Mouse (Mus musculus): ENCODE results near the gene Tmed9. TPM values are rescaled to one million over a fixed set of nuclear protein-coding genes. Genes with fewer than 3 reads are reported as not detected.

Tmed9 gene
- 121 and 154 TPM in 2 replicates for polyA plus RNA-seq (2012; rRNA removed)

DNA sequence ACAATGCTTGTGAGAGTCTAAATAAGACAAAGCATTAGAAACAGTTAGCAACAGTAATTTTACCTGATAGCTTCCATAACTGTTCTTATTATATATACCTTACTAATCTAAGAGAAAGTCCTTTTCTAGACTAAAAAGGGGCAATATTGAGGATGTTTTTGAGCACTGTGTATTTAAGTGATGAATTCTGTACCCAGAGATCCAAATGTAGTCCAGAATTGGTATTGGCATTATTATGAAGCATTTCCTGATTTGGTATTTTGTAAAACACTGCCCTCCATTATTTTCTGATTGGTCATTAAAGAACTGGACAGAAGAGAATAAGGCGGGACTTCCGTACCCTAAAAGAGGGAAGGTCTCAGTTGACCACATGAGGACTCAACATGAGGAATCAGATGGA is at the start of gene Tmed9:
Gene Tmed9 (plus strand): TSS at position 301 of the 400 bp plus-strand sequence.

DNA sequence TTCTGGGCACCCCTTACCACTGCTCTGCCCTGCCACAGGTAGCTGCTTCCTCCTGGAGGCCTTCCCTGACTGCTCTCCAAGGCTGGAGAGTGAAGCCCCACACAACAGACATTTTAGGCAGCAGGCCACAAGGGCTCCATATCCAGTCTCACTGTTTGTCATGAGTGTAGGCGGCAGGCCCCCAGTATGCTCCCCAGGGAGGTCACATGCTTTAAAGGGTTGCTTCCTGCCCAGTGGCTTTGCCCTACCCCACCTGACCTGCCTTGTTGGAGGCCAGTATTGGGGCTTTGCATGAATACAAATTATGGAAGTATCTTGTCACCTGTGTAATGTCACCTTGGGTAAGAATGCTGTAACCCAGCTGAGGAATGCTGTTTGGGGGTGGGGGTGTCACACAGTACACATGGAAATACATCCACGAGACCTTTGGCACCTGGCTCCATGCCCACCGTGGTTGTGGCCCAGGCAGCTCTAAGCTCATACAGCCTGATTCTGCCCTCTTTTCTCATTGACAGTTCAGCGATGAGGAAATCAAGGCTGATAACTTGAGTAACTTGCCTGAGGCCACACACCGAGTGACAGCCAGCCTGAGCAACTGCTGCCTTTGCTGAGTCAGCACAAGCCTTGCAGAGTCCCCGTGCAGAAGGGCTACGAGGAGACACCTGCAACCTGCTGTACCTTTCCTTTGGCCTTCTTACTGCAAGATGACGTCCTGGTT is 44.2 kb upstream of the Tmed9 start, which contains the start of gene Dok3:
Gene Dok3 (minus strand): TSS at position 99 of the 718 bp plus-strand sequence.

DNA sequence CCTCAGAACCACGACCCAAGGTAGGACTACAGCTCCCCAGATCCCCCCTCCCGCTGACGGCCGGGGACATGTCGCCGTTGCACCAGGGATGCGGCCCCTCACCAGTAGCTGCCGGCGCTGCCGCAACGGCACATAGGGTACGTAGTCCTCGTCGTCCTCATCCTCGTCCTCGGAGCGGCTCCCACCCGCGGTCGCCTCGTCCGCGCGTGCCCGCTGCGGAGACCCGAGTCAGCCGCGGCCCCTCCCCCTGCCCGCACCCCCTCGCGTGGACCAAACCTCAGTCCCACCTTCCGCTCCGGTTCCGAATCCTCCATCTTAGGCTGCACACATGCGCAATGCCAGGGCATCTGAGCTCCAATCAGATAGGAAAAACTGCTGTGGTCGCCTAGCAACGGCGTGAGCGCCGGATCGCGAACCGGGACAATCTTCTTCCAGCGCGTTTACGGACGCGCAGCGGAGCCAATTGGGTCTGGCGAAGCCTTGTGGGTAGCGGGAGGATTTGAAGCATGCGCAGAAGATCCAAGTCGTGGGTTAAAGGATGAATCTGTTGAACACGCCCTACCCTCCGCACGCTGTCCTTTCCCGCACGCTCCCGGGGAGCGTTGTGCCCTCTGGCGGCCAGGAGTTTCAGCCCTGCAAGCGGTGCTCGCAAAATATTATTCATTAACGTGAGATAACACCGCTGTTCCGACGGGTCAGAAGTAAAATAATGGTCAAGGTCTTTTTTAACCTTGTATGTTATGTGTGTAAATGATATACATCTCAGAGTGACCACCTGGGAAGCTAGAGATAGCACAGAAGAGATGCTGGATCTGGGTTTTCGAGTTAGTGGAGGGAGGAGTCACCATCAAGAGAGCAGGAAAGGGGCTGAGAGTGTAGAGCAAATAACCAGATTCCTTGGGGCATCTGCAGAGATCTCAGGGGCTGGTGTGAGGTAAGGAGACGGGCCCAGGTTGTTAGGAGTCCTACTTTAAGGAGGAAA is 37.0 kb upstream of the Tmed9 start, which contains the start of gene Ddx41:
Gene Ddx41 (minus strand): TSS at position 465 of the 982 bp plus-strand sequence.

DNA sequence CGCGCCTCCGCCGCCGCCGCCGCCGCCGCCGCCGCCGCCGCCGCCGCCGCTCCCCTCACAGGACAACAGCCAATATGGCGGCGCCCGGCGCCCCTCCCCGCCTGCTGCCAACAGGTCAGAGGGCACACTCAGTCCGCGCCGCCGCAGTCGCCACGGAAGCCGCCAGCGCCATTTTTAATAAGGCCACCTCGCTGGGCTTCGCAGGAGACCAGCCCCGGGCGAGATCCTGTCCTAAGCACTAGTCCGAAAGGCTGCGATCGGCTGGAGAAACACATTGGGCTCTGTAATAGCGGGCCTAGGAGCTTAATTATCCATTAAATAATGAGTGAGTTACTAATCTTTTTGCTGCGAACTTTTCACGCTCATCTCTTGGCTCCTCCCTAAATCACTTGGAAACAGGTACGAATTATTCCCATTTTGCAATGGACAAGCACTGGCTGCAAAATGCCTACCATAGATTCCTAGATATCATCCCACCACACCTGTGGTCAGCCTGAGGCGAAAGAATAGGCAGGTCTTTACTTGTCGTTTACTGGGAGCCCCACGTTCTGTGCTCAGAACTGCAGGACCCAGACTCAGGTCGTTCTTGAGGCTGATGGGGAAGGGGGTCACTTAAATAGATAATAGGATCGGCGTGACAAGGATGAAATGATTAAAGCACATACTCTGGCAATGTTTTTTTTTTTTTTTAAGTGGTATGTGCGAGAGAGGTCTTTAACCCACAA is 2.3 kb upstream of the Tmed9 start, which contains the start of gene Fam193b:
Gene Fam193b (minus strand): TSS at position 94 of the 725 bp plus-strand sequence.

DNA sequence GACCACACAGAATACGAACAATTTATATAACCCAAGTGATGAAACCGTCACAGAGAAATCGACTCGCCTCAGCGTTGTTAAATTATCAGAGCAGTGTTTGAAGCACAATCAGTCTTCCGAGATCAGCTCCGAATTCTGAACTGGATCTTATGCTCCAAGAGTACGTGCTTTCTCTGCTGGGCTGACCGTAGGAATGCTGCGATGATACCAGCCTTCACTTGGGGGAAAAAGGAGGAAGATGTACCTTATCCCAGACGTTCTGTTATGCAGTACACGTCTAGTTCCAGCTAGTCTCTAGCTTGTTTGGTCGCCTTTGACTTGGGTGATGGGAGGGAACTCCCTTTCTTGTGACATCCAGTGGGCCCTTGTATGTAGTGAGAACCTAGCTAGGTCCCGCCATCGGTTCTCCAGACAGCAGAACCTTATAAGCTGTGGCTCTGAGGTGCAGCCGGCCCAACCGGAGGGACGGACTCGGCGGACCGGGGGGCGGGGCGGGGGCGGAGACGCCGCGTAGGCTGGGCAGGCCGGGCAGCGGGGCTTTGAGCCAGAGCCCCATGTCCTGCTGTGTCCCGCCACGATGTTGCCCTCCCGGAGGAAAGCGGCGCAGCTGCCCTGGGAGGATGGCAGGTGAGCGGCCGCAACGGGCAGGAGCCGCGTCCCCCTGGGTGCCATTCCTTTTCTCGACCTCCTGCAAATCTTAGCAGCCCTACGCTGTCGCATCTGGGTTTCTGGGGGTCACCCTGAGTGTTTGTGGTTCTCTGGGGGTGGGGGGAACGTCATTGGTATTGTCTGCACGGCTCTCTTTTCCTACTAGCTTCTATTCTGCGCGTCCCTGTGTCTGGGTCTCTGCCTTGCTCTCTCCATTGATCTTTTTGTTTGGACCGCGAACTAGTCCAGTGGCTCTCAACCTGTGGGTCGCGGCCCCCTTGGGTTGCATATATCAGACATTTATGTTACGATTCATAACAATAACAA is 26.3 kb downstream of the Tmed9 start, which contains the start of gene B4galt7:
Gene B4galt7 (plus strand): TSS at position 331 of the 975 bp plus-strand sequence.

DNA sequence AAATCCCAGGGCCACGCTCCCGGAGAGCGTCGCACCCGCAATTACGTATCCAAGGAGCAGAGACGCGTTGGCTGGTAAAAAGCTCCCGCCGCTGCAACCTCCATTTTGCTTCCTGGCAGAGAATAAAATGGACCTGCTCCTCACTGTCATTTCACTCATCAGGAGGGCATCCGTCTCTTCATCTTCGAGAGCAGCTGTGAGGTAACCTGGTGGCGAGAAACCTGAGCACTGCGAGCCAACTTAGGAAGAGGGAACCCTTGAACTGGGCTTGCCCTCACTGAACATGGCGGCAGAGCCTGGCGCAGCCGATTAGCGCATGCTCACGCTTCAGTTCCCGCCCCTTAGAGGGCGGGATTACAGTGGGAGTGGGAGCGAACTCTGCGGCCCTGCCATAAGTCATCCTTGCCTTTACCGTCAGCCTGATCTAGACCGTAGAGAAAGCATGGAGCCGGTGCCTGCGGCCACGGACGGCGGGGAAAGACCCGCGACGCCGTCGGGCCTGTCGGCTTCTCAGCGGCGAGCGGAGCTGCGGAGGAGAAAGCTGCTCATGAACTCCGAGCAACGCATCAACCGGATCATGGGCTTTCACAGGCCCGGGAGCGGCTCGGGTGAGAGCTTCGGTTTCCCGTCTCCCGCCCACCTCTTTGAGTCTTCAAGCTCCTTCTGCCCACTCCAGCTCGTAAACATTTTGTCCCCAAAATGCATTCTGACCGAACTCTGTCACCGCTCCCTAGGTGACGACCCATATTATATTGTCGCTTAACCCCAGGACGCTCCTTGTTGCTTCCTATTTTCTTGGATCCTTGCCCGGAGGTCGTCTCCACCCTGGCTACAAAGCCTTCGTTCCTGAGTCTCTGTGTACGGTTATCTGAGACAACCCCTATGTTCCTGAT is 49.4 kb downstream of the Tmed9 start, which contains the start of gene Caml:
Gene Caml (plus strand): TSS at position 357 of the 893 bp plus-strand sequence.

DNA sequence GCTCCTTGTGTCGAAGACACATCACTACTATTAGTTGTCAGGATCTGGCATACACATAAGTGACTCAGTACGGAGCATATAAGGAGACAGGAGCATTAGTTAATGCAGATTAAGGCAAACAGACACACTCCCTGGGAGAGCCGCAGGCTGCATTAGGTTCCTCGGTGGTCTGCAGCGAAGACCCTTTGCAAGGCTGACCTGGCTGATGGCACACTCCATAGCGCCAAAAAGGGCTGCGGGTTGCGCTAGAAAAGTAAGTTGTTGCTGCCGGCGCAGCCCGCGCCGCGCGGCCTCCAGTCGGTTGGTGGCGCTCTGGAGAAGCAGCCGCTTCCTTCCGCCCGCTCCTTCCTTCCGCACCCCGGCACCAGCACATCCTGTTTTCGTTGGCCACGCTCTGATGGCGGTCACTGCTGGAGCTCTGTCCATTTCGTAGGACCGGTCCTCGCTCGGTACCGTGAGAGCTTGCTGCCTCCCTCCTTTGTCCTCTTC is 61.2 kb downstream of the Tmed9 start, which contains the start of gene Ddx46:
Gene Ddx46 (plus strand): TSS at position 389 of the 489 bp plus-strand sequence.

Other genes with a start within 250 kb of the Tmed9 start
- gene Mxd3, start 243.9 kb upstream of the Tmed9 start, polyA plus RNA-seq (2012; rRNA removed): 34.6 and 41.2 TPM in 2 replicates
- gene Lman2, start 210.9 kb upstream of the Tmed9 start, polyA plus RNA-seq (2012; rRNA removed): 54.3 and 59.6 TPM in 2 replicates
- 0.79 and 0.98 TPM in 2 replicates for gene Rgs14, start 204.0 kb upstream of the Tmed9 start, polyA plus RNA-seq (2012; rRNA removed)
- 0.06 and 0.07 TPM in 2 replicates for gene Slc34a1, start 175.5 kb upstream of the Tmed9 start, polyA plus RNA-seq (2012; rRNA removed)
- gene Pfn3, start 158.5 kb upstream of the Tmed9 start, polyA plus RNA-seq (2012; rRNA removed): 0.43 and 0.44 TPM in 2 replicates
- 0.07 and 0.23 TPM in 2 replicates for gene F12, start 146.9 kb upstream of the Tmed9 start, polyA plus RNA-seq (2012; rRNA removed)
- 84.0 and 87.2 TPM in 2 replicates for gene Grk6, start 128.7 kb upstream of the Tmed9 start, polyA plus RNA-seq (2012; rRNA removed)
- gene Prr7, start 109.5 kb upstream of the Tmed9 start, polyA plus RNA-seq (2012; rRNA removed): 55.8 and 56.1 TPM in 2 replicates
- gene Dbn1, start 85.6 kb upstream of the Tmed9 start, polyA plus RNA-seq (2012; rRNA removed): 719 and 813 TPM in 2 replicates
- gene Pdlim7, start 60.1 kb upstream of the Tmed9 start, polyA plus RNA-seq (2012; rRNA removed): 99.9 and 135 TPM in 2 replicates
- 16.3 and 17.4 TPM in 2 replicates for gene Dok3, start 44.4 kb upstream of the Tmed9 start, polyA plus RNA-seq (2012; rRNA removed)
- 106 and 112 TPM in 2 replicates for gene Ddx41, start 37.1 kb upstream of the Tmed9 start, polyA plus RNA-seq (2012; rRNA removed)
- 165 and 171 TPM in 2 replicates for gene Fam193b, start 2.6 kb upstream of the Tmed9 start, polyA plus RNA-seq (2012; rRNA removed)
- 41.2 and 43.8 TPM in 2 replicates for gene B4galt7, start 26.2 kb downstream of the Tmed9 start, polyA plus RNA-seq (2012; rRNA removed)
- 87.8 and 97.2 TPM in 2 replicates for gene Caml, start 49.3 kb downstream of the Tmed9 start, polyA plus RNA-seq (2012; rRNA removed)
- gene Ddx46, start 61.3 kb downstream of the Tmed9 start, polyA plus RNA-seq (2012; rRNA removed): 56.7 and 59.6 TPM in 2 replicates
- 74.9 and 77.3 TPM in 2 replicates for gene B230219D22Rik, start 119.4 kb downstream of the Tmed9 start, polyA plus RNA-seq (2012; rRNA removed)
- 64.1 and 65.0 TPM in 2 replicates for gene Txndc15, start 140.9 kb downstream of the Tmed9 start, polyA plus RNA-seq (2012; rRNA removed)
- 34.7 and 36.3 TPM in 2 replicates for gene Pcbd2, start 153.6 kb downstream of the Tmed9 start, polyA plus RNA-seq (2012; rRNA removed)
- gene Catsper3, start 210.8 kb downstream of the Tmed9 start, polyA plus RNA-seq (2012; rRNA removed): 0.07 and 0.09 TPM in 2 replicates